Mouse (Mus musculus): ENCODE data around the gene Ctc1. TPM values are rescaled to one million over a fixed set of nuclear protein-coding genes. Genes with fewer than 3 reads are reported as not detected.

Ctc1 gene
- polyA plus RNA-seq (2012), result 39.7 and 70.1 TPM in 2 replicates

DNA sequence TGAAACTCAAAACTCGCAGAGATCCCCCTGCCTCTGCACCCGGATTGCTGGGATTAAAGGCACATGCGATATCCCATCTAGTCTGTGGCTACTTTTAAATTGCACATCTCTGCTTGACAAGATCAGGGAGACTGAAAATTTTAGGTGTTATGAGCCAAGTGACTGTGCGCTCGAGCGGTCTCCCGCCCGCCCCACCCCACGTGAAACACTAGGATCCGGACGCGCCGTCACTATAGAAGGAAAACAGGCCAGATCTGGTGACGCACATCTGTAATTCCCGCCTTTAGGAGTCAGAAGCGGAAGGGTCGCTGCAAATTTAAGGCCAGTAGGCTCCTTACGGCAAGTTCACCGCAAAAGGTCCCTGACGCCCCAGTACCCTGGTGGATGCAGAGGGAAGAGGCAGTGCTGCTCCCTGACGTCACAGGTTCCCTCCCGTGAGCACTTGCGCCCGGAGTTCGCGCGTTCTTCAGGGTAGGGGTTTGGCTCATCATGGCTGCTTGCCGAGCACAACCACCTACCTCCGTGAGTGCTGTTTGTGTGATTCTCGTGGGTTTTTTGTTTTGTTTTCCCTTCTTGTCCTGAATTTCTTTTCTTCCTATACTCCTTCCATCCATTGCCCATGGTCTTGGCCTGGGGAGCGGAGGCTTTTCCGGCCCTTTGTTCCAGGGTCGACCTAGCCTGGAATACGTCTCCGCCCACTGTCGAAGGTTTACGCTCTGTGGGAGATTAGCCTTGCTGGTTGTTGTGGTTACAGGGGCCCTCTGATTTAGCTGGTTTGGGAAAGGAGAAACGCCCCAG lies at the start of gene Ctc1:
Gene Ctc1, plus strand, starts transcription at position 268 of the 798 bp plus-strand sequence.
- TF ChIP-seq GATA1 (IDR thresholded peaks at IDR 0.05; ENCODE audit: low read length), result no peak

DNA sequence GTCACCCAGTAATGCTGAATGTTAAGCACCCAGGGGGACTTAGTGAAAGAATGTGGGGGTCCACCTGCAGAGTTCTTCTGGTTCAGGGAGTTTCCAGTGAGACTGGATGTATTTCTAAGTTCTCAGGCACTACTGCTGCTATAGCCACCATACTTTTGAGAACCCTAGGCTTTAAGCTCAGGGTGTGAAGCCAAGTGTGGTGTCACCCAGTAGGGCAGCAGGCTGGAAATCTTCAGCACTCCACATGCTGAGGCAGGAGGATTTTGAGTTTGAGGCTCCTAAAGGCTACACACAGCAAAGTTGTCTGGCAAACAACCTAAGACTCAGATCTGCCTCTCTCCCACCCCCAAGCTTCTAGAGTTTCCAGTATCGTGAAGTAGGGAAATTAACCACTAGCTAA lies 49.2 kb upstream of the Ctc1 start:
- no peak for TF ChIP-seq GATA1 (IDR thresholded peaks at IDR 0.05; ENCODE audit: low read length)

- no peak for TF ChIP-seq GATA1 (IDR thresholded peaks at IDR 0.05; ENCODE audit: low read length)
Observed at GRCm38 (mm10) chr11:68967337-68968282, 48.1 kb upstream of the Ctc1 start, which contains the start of gene Slc25a35. TSS of gene Slc25a35 (plus strand) at chr11:68968131.

- no peak for TF ChIP-seq GATA1 (IDR thresholded peaks at IDR 0.05; ENCODE audit: low read length)
Observed at GRCm38 (mm10) chr11:68968752-68969151, 47.0 kb upstream of the Ctc1 start.

DNA sequence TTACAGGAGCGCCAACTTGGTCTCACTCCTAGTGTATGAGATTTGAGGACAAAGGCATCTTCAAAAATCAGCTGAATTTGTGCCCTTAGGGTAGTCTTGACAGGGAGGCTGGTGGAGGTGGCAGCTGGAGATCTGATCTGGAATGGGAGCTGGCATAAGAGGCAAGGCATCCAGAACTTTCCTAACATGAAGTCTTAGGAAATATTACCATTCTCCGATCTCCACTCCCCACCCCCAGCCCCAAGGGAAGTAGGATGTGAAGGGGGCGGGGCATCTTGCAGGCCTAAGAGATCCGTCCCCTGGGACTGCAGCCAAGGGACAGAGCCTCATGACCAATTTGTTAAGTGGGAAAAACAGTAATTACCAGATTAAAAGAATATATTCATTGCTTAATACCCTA lies 45.5 kb upstream of the Ctc1 start:
- TF ChIP-seq GATA1 (IDR thresholded peaks at IDR 0.05; ENCODE audit: low read length), result no peak

- no peak for TF ChIP-seq GATA1 (IDR thresholded peaks at IDR 0.05; ENCODE audit: low read length)
Observed at GRCm38 (mm10) chr11:68974059-68974450, 41.7 kb upstream of the Ctc1 start.

DNA sequence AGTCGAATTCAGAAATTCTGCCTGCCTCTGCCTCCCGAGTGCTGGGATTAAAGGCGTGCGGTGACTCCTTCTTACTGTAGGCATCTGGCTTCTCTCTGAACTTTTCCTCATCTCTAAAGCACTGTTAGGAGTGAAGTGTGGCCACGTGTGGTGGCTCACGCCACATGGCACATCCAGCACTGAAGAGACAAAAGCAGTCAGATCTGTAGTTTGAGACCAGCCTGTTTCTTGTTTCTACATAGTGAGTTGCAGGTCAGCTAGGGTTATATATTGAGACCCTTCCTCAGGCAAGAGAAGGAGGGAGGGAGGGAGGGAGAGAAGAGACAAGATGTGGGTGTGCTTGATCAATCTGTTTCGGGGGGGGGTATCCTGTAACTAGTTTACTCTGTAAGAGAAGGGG lies 40.6 kb upstream of the Ctc1 start, which contains the start of gene Rangrf:
Gene Rangrf, minus strand, starts transcription at position 101 of the 400 bp plus-strand sequence.
- TF ChIP-seq GATA1 (IDR thresholded peaks at IDR 0.05; ENCODE audit: low read length), result no peak

GRCm38 (mm10) chr11:68975601-68976000 lies 40.1 kb upstream of the Ctc1 start:
- TF ChIP-seq GATA1 (IDR thresholded peaks at IDR 0.05; ENCODE audit: low read length), result no peak

DNA sequence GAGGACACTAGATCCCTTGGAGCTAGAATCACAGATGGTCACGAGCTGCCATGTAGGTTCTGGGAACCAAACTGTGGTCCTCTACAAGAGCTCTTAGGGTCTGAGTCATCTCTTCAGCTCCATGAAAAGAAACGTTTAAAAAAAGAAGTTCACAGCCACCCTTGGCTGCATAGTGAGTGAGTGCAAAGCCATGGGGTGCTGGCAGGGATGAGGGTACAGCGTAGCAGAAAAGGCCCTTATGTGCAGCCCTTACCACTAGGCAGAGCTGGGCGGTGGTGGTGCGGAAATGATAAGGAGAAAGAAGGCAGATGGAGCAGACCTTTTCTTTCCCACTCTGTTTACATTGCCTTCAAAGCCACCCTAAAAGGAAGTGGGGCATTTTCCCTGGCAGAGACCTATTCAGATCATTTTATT lies 36.4 kb upstream of the Ctc1 start:
- TF ChIP-seq GATA1 (IDR thresholded peaks at IDR 0.05; ENCODE audit: low read length), result no peak

DNA sequence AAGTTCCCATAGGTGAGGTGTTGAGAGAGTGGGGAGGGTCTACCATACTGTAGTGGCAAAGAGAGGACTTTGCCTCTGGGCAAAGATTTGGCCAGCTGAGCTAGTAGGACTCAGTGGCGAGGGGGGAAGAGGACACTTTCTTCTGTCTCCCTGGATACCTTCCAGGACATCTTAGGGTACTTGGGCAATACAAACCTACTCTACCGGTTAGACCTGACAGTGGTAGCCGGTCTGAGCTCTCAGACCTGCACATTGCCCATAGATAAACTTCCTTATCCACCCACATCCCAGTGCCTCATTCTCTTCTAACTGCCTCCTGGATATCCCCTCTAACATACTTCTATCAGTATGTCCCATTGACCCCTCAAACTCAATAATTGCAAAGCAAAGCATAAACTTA lies 34.8 kb upstream of the Ctc1 start:
- TF ChIP-seq GATA1 (IDR thresholded peaks at IDR 0.05; ENCODE audit: low read length), result no peak

DNA sequence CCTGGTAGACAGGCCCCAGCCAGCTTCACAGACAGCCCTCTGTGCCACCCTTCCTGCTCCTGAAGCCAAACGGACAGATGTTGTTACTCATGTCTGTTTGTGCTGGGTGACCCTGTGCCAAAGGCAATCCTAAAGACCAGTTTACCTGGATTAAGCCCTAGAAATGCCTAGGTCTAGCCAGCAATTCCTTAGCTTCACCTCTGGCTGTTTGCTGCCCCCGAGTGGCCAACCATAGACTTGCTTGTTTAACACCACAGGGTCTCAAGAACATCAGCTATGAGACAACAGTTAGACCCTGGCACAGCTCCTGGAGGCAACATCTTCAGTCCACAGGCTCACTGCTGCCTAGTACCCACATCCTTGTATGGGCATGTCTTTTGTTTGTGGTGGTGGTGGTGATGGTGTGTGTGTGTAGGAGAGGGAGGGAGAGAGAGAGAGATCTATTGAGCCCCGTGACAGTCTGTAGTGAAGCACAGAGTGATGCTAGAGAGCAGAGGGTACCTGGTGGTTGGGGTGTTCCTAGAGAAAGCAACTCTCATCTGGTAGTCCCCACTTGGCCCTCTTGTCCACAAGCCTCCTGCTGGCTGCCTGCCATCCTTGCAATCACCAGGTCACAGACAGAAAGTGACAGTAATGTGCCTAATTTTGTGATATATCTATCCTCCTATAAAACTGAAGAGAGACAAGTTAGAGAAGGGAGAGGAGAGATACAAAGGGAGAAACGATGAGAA lies 32.9 kb upstream of the Ctc1 start:
- no peak for TF ChIP-seq GATA1 (IDR thresholded peaks at IDR 0.05; ENCODE audit: low read length)

- TF ChIP-seq GATA1 (IDR thresholded peaks at IDR 0.05; ENCODE audit: low read length), result no peak
Observed at GRCm38 (mm10) chr11:68987365-68987882, 28.3 kb upstream of the Ctc1 start.

- TF ChIP-seq GATA1 (IDR thresholded peaks at IDR 0.05; ENCODE audit: low read length), result no peak
Observed at GRCm38 (mm10) chr11:68988341-68988740, 27.4 kb upstream of the Ctc1 start.

- TF ChIP-seq GATA1 (IDR thresholded peaks at IDR 0.05; ENCODE audit: low read length), result no peak
Observed at GRCm38 (mm10) chr11:68993122-68993521, 22.6 kb upstream of the Ctc1 start.

- TF ChIP-seq GATA1 (IDR thresholded peaks at IDR 0.05; ENCODE audit: low read length), result no peak
Observed at GRCm38 (mm10) chr11:68994377-68994776, 21.3 kb upstream of the Ctc1 start.

Data from G1E-ER4 (cell line).